Mouse (Mus musculus): Measurements from ENCODE around the gene Abhd14b.

GRCm38 (mm10) chr9:106460401-106461025, 13.3 kb downstream of the Abhd14b start:
- TF ChIP-seq CTCF (IDR thresholded peaks at IDR 0.05; ENCODE audit: control insufficient read depth, insufficient read depth, insufficient replicate concordance, low read depth, low read length): no peak
- TF ChIP-seq POLR2A (IDR thresholded peaks at IDR 0.05; ENCODE audit: control insufficient read depth, low read depth, low read length): no peak

Data from testis, adult 2 months (tissue).